ENCODE assay signal across 8 mouse cellular contexts in the genomic region with DNA sequence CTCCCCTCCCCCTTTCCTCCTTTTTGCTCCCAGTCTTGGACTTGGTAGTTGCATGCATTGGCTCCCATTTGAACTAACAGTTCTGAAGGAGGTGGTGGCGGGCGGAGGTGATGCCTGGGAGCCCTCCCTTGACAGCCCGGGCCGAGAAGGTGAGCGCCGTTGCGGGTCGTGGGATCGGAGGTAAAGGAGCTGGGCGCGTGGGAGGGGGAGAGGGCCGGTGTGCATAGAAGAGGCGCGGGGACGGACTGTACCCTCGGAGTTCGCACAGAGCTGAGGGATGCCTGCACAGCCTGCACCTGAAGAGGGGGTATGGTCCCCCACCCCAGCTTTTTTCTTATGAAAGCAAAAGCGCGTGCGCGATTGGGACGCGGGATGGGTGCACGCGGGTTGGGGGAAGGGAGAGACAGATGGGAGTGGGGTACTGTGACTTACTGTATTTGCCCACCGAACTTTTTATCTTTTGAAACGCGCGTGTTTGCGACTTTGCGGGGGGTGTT. TPM values are rescaled to one million over a fixed set of nuclear protein-coding genes. Genes with fewer than 3 reads are reported as not detected.
DNase-seq lines count a peak whose midpoint lies in the region; ATAC-seq and TF ChIP-seq lines count a peak whose summit lies in the region.

No protein-coding gene starts in this region.

- H3K9ac ChIP-seq in kidney, embryonic 15.5 days = peak overlapping the region; percentile 67
- H3K9ac ChIP-seq in forebrain, embryonic 12.5 days = peak overlapping the region; percentile 69
- peak overlapping the region; percentile 76 for H3K9ac ChIP-seq in kidney, postnatal 0 days (ENCODE audit: low read depth, low read length)
- H3K9ac ChIP-seq in lung, postnatal 0 days (replicated peaks; ENCODE audit: low read depth) = peak overlapping the region; percentile 54

- WGBS in kidney, embryonic 15.5 days = 17% methylated on average over 31 of the region's 31 CpGs
- 22% methylated on average over 31 of the region's 31 CpGs for WGBS in forebrain, embryonic 12.5 days
- 25% methylated on average over 31 of the region's 31 CpGs for WGBS in kidney, postnatal 0 days
- WGBS in lung, postnatal 0 days = 13% methylated on average over 29 of the region's 31 CpGs

- H3K36me3 ChIP-seq in kidney, embryonic 15.5 days = peaks cover 31% of the 10 kb centered on the region
- peaks cover 16% of the 10 kb centered on the region for H3K36me3 ChIP-seq in forebrain, embryonic 12.5 days (replicated peaks)
- H3K36me3 ChIP-seq in kidney, postnatal 0 days (ENCODE audit: insufficient read depth, low read length) = no peaks in the 10 kb centered on the region
- no peaks in the 10 kb centered on the region for H3K36me3 ChIP-seq in lung, postnatal 0 days (ENCODE audit: insufficient read depth, low read length)

- no peaks in the 10 kb centered on the region for H3K27me3 ChIP-seq in kidney, embryonic 15.5 days
- no peaks in the 10 kb centered on the region for H3K27me3 ChIP-seq in forebrain, embryonic 12.5 days
- no peaks in the 10 kb centered on the region for H3K27me3 ChIP-seq in kidney, postnatal 0 days (ENCODE audit: insufficient read depth, low read length)
- H3K27me3 ChIP-seq in lung, postnatal 0 days (replicated peaks; ENCODE audit: insufficient read depth, low read length) = no peaks in the 10 kb centered on the region

- peak overlapping the region; percentile 95 for H3K27ac ChIP-seq in kidney, embryonic 15.5 days
- H3K27ac ChIP-seq in forebrain, embryonic 12.5 days = peak overlapping the region; percentile 88
- H3K27ac ChIP-seq in kidney, postnatal 0 days = peak overlapping the region; percentile 88
- peak overlapping the region; percentile 77 for H3K27ac ChIP-seq in lung, postnatal 0 days (ENCODE audit: low read length)

- no peak for TF ChIP-seq CTCF in kidney, postnatal 0 days (IDR thresholded peaks at IDR 0.05; ENCODE audit: low read depth)
- no peak for TF ChIP-seq CTCF in lung, postnatal 0 days (IDR thresholded peaks at IDR 0.05)

- peak overlapping the region; percentile 64 for H3K4me3 ChIP-seq in kidney, embryonic 15.5 days (replicated peaks)
- peak overlapping the region; percentile 60 for H3K4me3 ChIP-seq in forebrain, embryonic 12.5 days (replicated peaks)
- H3K4me3 ChIP-seq in kidney, postnatal 0 days (replicated peaks; ENCODE audit: low read depth, low read length) = peak overlapping the region; percentile 63
- peak overlapping the region; percentile 67 for H3K4me3 ChIP-seq in lung, postnatal 0 days (ENCODE audit: low read depth, low read length)

- no peak for TF ChIP-seq EP300 in lung, postnatal 0 days (IDR thresholded peaks at IDR 0.05)

- peaks cover 8% of the 10 kb centered on the region; the same call in 1 of the 2 replicates for H3K4me1 ChIP-seq in kidney, embryonic 15.5 days
- H3K4me1 ChIP-seq in forebrain, embryonic 12.5 days = peaks cover 14% of the 10 kb centered on the region
- H3K4me1 ChIP-seq in kidney, postnatal 0 days (replicated peaks; ENCODE audit: insufficient read depth, low read length) = no peaks in the 10 kb centered on the region
- H3K4me1 ChIP-seq in lung, postnatal 0 days (ENCODE audit: insufficient read depth, low read depth, low read length) = no peaks in the 10 kb centered on the region; the same call in 1 of the 2 replicates

- peak overlapping the region; percentile 57 for H3K4me2 ChIP-seq in kidney, embryonic 15.5 days
- peak overlapping the region; percentile 62 for H3K4me2 ChIP-seq in forebrain, embryonic 12.5 days
- H3K4me2 ChIP-seq in kidney, postnatal 0 days (ENCODE audit: low read length) = peak overlapping the region; percentile 56
- peak overlapping the region; percentile 53 for H3K4me2 ChIP-seq in lung, postnatal 0 days (replicated peaks; ENCODE audit: low read depth, low read length)

- ATAC-seq in kidney, embryonic 15.5 days (replicated peaks; ENCODE audit: low FRiP score) = peak; percentile 68
- ATAC-seq in forebrain, embryonic 12.5 days (ENCODE audit: low FRiP score) = peak; percentile 66
- peak; percentile 54 for ATAC-seq in kidney, postnatal 0 days (replicated peaks; ENCODE audit: low FRiP score, low read depth)
- ATAC-seq in lung, postnatal 0 days = no peak; the same call in 1 of the 2 replicates

- no peak for DNase-seq in kidney, adult 18-20 months
- peak; percentile 24 for DNase-seq in adipocyte (ENCODE audit: low spot score)
- DNase-seq in kidney, postnatal 0 days (ENCODE audit: low spot score) = no peak
- peak; percentile 14 for DNase-seq in lung, postnatal 0 days (ENCODE audit: low spot score)
- DNase-seq in right cerebral cortex, postnatal 25 days = peak; percentile 35
- no peak for DNase-seq in T-cell, adult 2 months (ENCODE audit: low spot score)

- no peaks in the 10 kb centered on the region for H3K9me3 ChIP-seq in kidney, embryonic 15.5 days (replicated peaks)
- no peaks in the 10 kb centered on the region for H3K9me3 ChIP-seq in forebrain, embryonic 12.5 days
- no peaks in the 10 kb centered on the region for H3K9me3 ChIP-seq in kidney, postnatal 0 days (replicated peaks; ENCODE audit: low read length)
- H3K9me3 ChIP-seq in lung, postnatal 0 days (ENCODE audit: low read length) = no peaks in the 10 kb centered on the region

RNA-seq across cellular contexts. Expression of a gene that starts 0.5 kb away (rescaled TPM):
- polyA plus RNA-seq in kidney, embryonic 15.5 days (2015; fragmentation: Nextera tagmentation; extraction: Ambion mirVana) = 251 and 258 TPM in 2 replicates
- polyA plus RNA-seq in forebrain, embryonic 12.5 days (2016; fragmentation: Nextera tagmentation; extraction: Ambion mirVana) = 195 and 203 TPM in 2 replicates
- 451 and 489 TPM in 2 replicates for polyA plus RNA-seq in kidney, postnatal 0 days (2015; fragmentation: Nextera tagmentation; extraction: Ambion mirVana)
- 266 and 277 TPM in 2 replicates for polyA plus RNA-seq in lung, postnatal 0 days (2015; fragmentation: Nextera tagmentation; extraction: Ambion mirVana)

RNA-seq across cellular contexts. Expression of a gene that starts 0.6 kb away (rescaled TPM):
- polyA plus RNA-seq in kidney, embryonic 15.5 days (2015; fragmentation: Nextera tagmentation; extraction: Ambion mirVana) = 71.5 and 77.9 TPM in 2 replicates
- 84.9 and 89.2 TPM in 2 replicates for polyA plus RNA-seq in forebrain, embryonic 12.5 days (2016; fragmentation: Nextera tagmentation; extraction: Ambion mirVana)
- 37.3 and 41.0 TPM in 2 replicates for polyA plus RNA-seq in kidney, postnatal 0 days (2015; fragmentation: Nextera tagmentation; extraction: Ambion mirVana)
- polyA plus RNA-seq in lung, postnatal 0 days (2015; fragmentation: Nextera tagmentation; extraction: Ambion mirVana) = 27.2 and 27.3 TPM in 2 replicates

RNA-seq across cellular contexts. Expression of a gene that starts 40.2 kb away (rescaled TPM):
- polyA plus RNA-seq in kidney, embryonic 15.5 days (2015; fragmentation: Nextera tagmentation; extraction: Ambion mirVana) = 201 and 214 TPM in 2 replicates
- 336 and 380 TPM in 2 replicates for polyA plus RNA-seq in forebrain, embryonic 12.5 days (2016; fragmentation: Nextera tagmentation; extraction: Ambion mirVana)
- 119 and 131 TPM in 2 replicates for polyA plus RNA-seq in kidney, postnatal 0 days (2015; fragmentation: Nextera tagmentation; extraction: Ambion mirVana)
- polyA plus RNA-seq in lung, postnatal 0 days (2015; fragmentation: Nextera tagmentation; extraction: Ambion mirVana) = 78.4 and 83.5 TPM in 2 replicates

Comparison
In these comparisons a context has a peak if more than half of its experiments do, and no peak if none do; other contexts are left out.
1. DNase-seq: peak in adipocyte (single experiment), lung, postnatal 0 days (single experiment) and right cerebral cortex, postnatal 25 days (single experiment); none in kidney, adult 18-20 months (single experiment), kidney, postnatal 0 days (single experiment) and T-cell, adult 2 months (single experiment).
2. Peak in every context shown above with its lines, with median percentiles within 50 percentile points of each other: H3K27ac ChIP-seq, H3K4me2 ChIP-seq, H3K4me3 ChIP-seq and H3K9ac ChIP-seq.